Mouse (Mus musculus): ENCODE measurements around the gene Ppp2r5d. TPM values are rescaled to one million over a fixed set of nuclear protein-coding genes. Genes with fewer than 3 reads are reported as not detected.

Gene Ppp2r5d
- polyA plus RNA-seq, 1 experiment from 2014 or later: 137 TPM

GRCm38 (mm10) chr17:46645561-46646321 is 59.2 kb downstream of the Ppp2r5d start, which contains the start of the genes Klc4 and Mrpl2:
TSS of gene Klc4 (minus strand) at chr17:46646022.
TSS of gene Mrpl2 (plus strand) at chr17:46646229.
- peak within 1 kb of the TSS; percentile 90 for H3K27ac ChIP-seq
- under 1% methylated on average over 53 of the region's 53 CpGs for WGBS

GRCm38 (mm10) chr17:46644916-46645475 is 59.9 kb downstream of the Ppp2r5d start:
- H3K27ac ChIP-seq: peak overlapping the region; percentile 90

More at GRCm38 (mm10) chr17:46645561-46646321, 59.2 kb downstream of the Ppp2r5d start, which contains the start of the genes Klc4 and Mrpl2:
- H3K4me1 ChIP-seq (replicated peaks): peaks cover 41% of the 10 kb centered on the region
- H3K9me3 ChIP-seq: no peaks in the 10 kb centered on the region
- peaks cover 34% of the 10 kb centered on the region for H3K36me3 ChIP-seq
- no peaks in the 10 kb centered on the region for H3K27me3 ChIP-seq (ENCODE audit: insufficient read depth, poor library complexity, severe bottlenecking)
- peak within 1 kb of the TSS; percentile 86 for H3K4me3 ChIP-seq
- DNase-seq (ENCODE audit: low spot score): peak; percentile 100

DNA sequence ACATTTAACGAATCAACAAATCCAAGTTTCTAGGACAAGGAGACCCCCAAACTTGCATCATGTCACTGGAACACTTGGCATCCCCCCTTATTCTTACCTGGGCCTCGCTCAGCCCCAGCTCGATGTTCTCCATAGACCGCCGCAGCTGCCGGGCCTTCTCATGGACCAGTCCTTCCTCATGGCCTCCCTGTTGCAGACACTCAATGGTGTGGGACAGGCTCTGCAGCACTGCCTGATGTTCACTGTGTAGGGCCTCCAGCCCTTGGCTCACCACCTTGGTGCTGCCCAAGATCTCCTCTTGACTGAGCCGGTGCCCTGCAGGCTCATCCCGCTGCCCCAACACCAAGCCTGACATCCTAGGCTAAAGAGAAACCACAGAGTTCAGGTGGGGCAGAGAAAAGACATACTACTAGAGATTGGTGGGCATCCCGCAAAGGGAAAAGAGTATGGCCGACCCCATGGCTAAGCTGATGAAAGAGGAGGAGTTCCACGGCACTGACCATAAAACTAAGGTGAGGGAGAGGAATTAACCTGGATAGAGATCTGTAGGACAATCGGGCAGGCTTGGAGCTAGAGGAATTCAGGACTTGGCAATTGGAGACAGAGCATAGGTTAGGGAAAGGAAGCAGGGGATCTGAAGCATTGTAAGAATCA is 60.6 kb downstream of the Ppp2r5d start:
- peak overlapping the region; percentile 86 for H3K4me3 ChIP-seq
- WGBS: 87% methylated on average over 12 of the region's 12 CpGs
- no peaks in the 10 kb centered on the region for H3K27me3 ChIP-seq (ENCODE audit: insufficient read depth, poor library complexity, severe bottlenecking)
- H3K9me3 ChIP-seq: no peaks in the 10 kb centered on the region
- H3K27ac ChIP-seq: no peak overlapping the region
- no peak for DNase-seq (ENCODE audit: low spot score)
- H3K4me1 ChIP-seq (replicated peaks): peaks cover 26% of the 10 kb centered on the region
- H3K36me3 ChIP-seq: peaks cover 47% of the 10 kb centered on the region

More at GRCm38 (mm10) chr17:46644916-46645475, 59.9 kb downstream of the Ppp2r5d start:
- WGBS: 13% methylated on average over 11 of the region's 11 CpGs
- Histone ChIP-seq H3K9me3 (no peaks in the 10 kb centered on the region), H3K4me1 (replicated peaks) (peaks cover 34% of the 10 kb centered on the region), H3K36me3 (peaks cover 41% of the 10 kb centered on the region), H3K4me3 (peak overlapping the region; percentile 86), H3K27me3 (ENCODE audit: insufficient read depth, poor library complexity, severe bottlenecking) (no peaks in the 10 kb centered on the region)
- no peak for DNase-seq (ENCODE audit: low spot score)

- WGBS: 91% methylated on average over 17 of the region's 17 CpGs
- no peak for DNase-seq (ENCODE audit: low spot score)
- H3K36me3 ChIP-seq: peaks cover 32% of the 10 kb centered on the region
- no peak overlapping the region for H3K27ac ChIP-seq
- peaks cover 23% of the 10 kb centered on the region for H3K4me1 ChIP-seq (replicated peaks)
- H3K27me3 ChIP-seq (ENCODE audit: insufficient read depth, poor library complexity, severe bottlenecking): no peaks in the 10 kb centered on the region
- H3K4me3 ChIP-seq: no peak overlapping the region; the same call in 1 of the 2 replicates
- H3K9me3 ChIP-seq: no peaks in the 10 kb centered on the region
Observed at GRCm38 (mm10) chr17:46642060-46642459, 62.9 kb downstream of the Ppp2r5d start.

DNA sequence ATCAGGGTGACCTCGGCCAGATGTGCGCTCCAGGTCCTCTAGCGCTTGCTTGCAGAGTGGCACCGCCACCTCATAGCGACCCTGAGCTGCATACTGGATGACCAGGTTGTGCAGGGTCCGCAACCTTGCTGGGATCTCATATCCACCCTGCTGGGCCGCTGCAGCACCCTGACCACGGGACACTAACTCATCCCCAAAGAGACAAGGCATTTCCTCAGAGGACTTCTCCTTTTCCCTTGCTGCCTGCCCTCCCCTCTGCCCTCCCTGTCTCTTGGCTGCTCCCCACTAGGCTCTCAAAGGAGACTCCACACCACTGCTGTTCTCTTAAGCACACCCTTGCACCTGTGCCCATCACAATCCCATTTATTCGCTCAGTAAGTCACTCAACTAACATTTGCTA is 65.0 kb downstream of the Ppp2r5d start:
- DNase-seq (ENCODE audit: low spot score): no peak
- H3K27me3 ChIP-seq (ENCODE audit: insufficient read depth, poor library complexity, severe bottlenecking): no peaks in the 10 kb centered on the region
- no peaks in the 10 kb centered on the region for H3K9me3 ChIP-seq
- H3K4me3 ChIP-seq: no peak overlapping the region
- WGBS: 81% methylated on average over 9 of the region's 9 CpGs
- peaks cover 47% of the 10 kb centered on the region for H3K36me3 ChIP-seq
- peaks cover 24% of the 10 kb centered on the region for H3K4me1 ChIP-seq (replicated peaks)
- no peak overlapping the region for H3K27ac ChIP-seq

GRCm38 (mm10) chr17:46636831-46637523 is 67.9 kb downstream of the Ppp2r5d start:
- peak; percentile 49 for DNase-seq (ENCODE audit: low spot score)
- Histone ChIP-seq H3K27me3 (ENCODE audit: insufficient read depth, poor library complexity, severe bottlenecking) (no peaks in the 10 kb centered on the region), H3K27ac (peak overlapping the region; percentile 82), H3K4me3 (peak overlapping the region; percentile 23), H3K4me1 (replicated peaks) (peaks cover 21% of the 10 kb centered on the region), H3K36me3 (peaks cover 67% of the 10 kb centered on the region), H3K9me3 (no peaks in the 10 kb centered on the region)
- WGBS: 29% methylated on average over 15 of the region's 15 CpGs

Other genes with a start within 250 kb of the Ppp2r5d start
- 1.4 and 2.1 TPM in 2 replicates for gene Ttbk1, start 217.4 kb downstream of the Ppp2r5d start, polyA plus RNA-seq (2016; fragmentation: Nextera tagmentation; extraction: Ambion mirVana)
- 75.2 and 91.2 TPM in 2 replicates for gene Dnph1, start 208.4 kb downstream of the Ppp2r5d start, polyA plus RNA-seq (2016; fragmentation: Nextera tagmentation; extraction: Ambion mirVana)
- 4.5 and 7.6 TPM in 2 replicates for gene Cul9, start 158.7 kb downstream of the Ppp2r5d start, polyA plus RNA-seq (2016; fragmentation: Nextera tagmentation; extraction: Ambion mirVana)
- 5.9 and 7.8 TPM in 2 replicates for gene Srf, start 148.9 kb downstream of the Ppp2r5d start, polyA plus RNA-seq (2016; fragmentation: Nextera tagmentation; extraction: Ambion mirVana)
- 67.2 and 76.8 TPM in 2 replicates for gene Ptk7, start 75.6 kb downstream of the Ppp2r5d start, polyA plus RNA-seq (2016; fragmentation: Nextera tagmentation; extraction: Ambion mirVana)
- 35.3 and 38.1 TPM in 2 replicates for gene Klc4, start 59.1 kb downstream of the Ppp2r5d start, polyA plus RNA-seq (2016; fragmentation: Nextera tagmentation; extraction: Ambion mirVana)
- 115 and 119 TPM in 2 replicates for gene Mrpl2, start 58.9 kb downstream of the Ppp2r5d start, polyA plus RNA-seq (2016; fragmentation: Nextera tagmentation; extraction: Ambion mirVana)
- gene Cul7, start 54.8 kb downstream of the Ppp2r5d start, polyA plus RNA-seq (2016; fragmentation: Nextera tagmentation; extraction: Ambion mirVana): 40.7 and 45.5 TPM in 2 replicates
- 65.7 and 67.5 TPM in 2 replicates for gene Rrp36, start 30.8 kb downstream of the Ppp2r5d start, polyA plus RNA-seq (2016; fragmentation: Nextera tagmentation; extraction: Ambion mirVana)
- gene Mea1, start 26.3 kb downstream of the Ppp2r5d start, polyA plus RNA-seq (2016; fragmentation: Nextera tagmentation; extraction: Ambion mirVana): 178 and 214 TPM in 2 replicates
- gene Klhdc3, start 24.2 kb downstream of the Ppp2r5d start, polyA plus RNA-seq (2016; fragmentation: Nextera tagmentation; extraction: Ambion mirVana): 128 and 146 TPM in 2 replicates
- gene Pex6, start 6.4 kb upstream of the Ppp2r5d start, polyA plus RNA-seq (2016; fragmentation: Nextera tagmentation; extraction: Ambion mirVana): 24.4 and 25.7 TPM in 2 replicates
- gene Gnmt, start 24.1 kb upstream of the Ppp2r5d start, polyA plus RNA-seq (2016; fragmentation: Nextera tagmentation; extraction: Ambion mirVana): 0.18 and 0.36 TPM in 2 replicates
- 65.8 and 73.6 TPM in 2 replicates for gene Cnpy3, start 47.1 kb upstream of the Ppp2r5d start, polyA plus RNA-seq (2016; fragmentation: Nextera tagmentation; extraction: Ambion mirVana)
- 0.43 and 0.62 TPM in 2 replicates for gene Ptcra, start 58.6 kb upstream of the Ppp2r5d start, polyA plus RNA-seq (2016; fragmentation: Nextera tagmentation; extraction: Ambion mirVana)
- 57.3 and 59.3 TPM in 2 replicates for gene 2310039H08Rik, start 67.5 kb upstream of the Ppp2r5d start, polyA plus RNA-seq (2016; fragmentation: Nextera tagmentation; extraction: Ambion mirVana)
- gene Rpl7l1, start 77.6 kb upstream of the Ppp2r5d start, polyA plus RNA-seq (2016; fragmentation: Nextera tagmentation; extraction: Ambion mirVana): 164 and 209 TPM in 2 replicates
- gene Bicral, start 153.4 kb upstream of the Ppp2r5d start, polyA plus RNA-seq (2016; fragmentation: Nextera tagmentation; extraction: Ambion mirVana): 3.8 and 4.2 TPM in 2 replicates
- gene Tbcc, start 185.6 kb upstream of the Ppp2r5d start, polyA plus RNA-seq (2016; fragmentation: Nextera tagmentation; extraction: Ambion mirVana): 55.1 and 80.2 TPM in 2 replicates
- gene Prph2, start 205.3 kb upstream of the Ppp2r5d start, polyA plus RNA-seq (2016; fragmentation: Nextera tagmentation; extraction: Ambion mirVana): not detected in 2 replicates

Data from hindbrain, embryonic 10.5 days (tissue).